Mouse (Mus musculus) heart, adult 11 months (tissue): ENCODE data around the gene Adgrb3.
A peak's percentile ranks its signal among the peaks of the same experiment; 100 is the strongest.
"Not testable (repeated sequence)": the region's sequence is repeated elsewhere in the genome, so short reads cannot be mapped to it uniquely, and the experiment has no call there.

Source experiments
- DNase-seq: peaks from one replicate; pipeline ENCODE4 v3.0.0; 2022

The Adgrb3 gene

DNA sequence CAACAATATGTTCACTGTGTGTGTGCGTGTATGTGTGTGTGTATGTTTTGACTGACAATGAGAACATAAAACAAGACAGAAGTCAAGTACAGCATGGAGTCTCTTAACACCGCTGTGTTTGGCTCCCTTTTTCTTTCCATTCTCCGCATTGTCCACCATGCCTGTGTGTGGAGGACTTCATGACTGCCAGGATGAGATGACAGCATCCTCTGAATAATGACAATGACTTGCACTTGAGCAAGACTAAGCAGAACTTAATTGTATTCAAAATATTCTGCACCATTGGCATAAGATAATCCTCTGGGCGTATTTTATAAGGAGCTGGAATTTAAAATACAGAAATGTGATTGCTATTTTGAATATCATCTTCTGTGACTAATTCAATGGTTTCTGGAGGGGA is 326.0 kb downstream of the Adgrb3 start:
- peak; percentile 12 for DNase-seq

DNA sequence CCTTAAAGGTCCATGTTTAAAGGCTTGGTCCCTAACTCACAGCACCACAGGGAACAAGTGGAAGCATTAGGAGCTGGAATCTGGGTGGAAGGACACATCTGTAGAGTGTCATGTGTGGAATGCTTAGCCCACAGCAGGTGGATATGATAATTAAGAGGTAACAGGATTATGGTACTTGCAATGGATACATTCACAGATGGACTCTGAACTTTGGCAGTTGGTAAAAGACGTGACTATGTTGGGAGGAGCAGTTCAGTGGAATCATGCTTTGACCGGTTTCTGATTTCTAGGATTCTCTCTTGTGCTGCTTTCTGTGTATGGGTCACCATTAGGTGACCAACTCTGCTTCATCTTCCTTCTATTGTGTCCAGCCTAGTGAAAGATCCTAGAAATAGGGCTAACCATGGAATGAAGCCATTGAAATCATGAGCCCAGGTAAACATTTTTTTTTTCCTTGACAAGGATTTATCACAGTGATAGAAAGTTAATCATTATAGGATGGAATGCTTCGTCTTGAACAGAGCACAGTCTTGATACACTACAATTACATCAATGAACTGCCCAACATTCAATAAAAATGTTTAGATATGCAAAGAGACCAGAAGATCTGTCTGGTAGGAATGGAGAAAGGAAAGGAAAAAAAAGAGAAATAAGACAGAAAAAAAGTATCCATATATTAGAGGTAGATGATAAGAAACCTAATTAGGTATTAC is 334.1 kb downstream of the Adgrb3 start:
- no peak for DNase-seq

DNA sequence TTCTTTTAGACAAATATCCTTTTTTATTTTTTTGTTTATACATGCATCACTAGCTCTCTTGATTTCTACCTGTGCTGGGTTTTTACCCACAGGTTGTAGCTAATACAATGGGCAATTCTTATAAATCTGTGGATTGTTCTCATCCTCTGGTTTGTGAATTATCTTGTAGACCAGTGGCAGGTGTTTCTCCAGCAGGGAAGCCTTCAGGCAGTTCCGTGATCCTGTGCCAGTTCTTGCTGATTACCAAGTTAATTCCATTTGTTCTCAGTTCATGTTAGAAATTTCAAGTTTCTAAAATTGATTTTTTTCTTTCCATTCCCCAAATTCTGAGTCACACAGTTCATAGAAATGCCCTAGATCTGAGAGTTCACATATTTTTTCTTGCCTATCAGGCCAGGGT is 338.0 kb downstream of the Adgrb3 start:
- no peak for DNase-seq

GRCm38 (mm10) chr1:25490174-25490573 is 339.3 kb downstream of the Adgrb3 start:
- no peak for DNase-seq

- no peak for DNase-seq
Observed at GRCm38 (mm10) chr1:25475699-25476098, 353.8 kb downstream of the Adgrb3 start.

GRCm38 (mm10) chr1:25474469-25474868 is 355.0 kb downstream of the Adgrb3 start:
- no peak for DNase-seq

GRCm38 (mm10) chr1:25471612-25472011 is 357.9 kb downstream of the Adgrb3 start:
- DNase-seq = not testable (repeated sequence)

DNA sequence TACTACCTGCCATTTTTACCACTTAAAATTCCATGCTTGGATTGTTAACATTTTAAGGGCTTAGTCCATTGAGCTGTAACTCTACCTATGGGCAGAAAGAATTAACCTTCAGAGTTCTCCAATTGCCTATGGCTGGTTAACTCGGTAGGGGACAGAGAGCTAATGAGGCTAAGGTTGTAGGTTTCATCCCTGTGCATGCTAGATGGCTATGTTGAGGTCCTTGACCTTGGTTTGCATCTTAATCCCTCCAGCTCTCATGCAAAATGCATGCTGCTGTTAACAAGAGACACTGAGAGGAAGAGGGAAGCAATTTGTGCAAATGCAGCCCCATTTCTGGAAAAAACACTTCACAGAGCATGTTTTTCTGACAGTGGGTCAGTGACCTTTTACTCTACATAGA is 366.9 kb downstream of the Adgrb3 start:
- no peak for DNase-seq

DNA sequence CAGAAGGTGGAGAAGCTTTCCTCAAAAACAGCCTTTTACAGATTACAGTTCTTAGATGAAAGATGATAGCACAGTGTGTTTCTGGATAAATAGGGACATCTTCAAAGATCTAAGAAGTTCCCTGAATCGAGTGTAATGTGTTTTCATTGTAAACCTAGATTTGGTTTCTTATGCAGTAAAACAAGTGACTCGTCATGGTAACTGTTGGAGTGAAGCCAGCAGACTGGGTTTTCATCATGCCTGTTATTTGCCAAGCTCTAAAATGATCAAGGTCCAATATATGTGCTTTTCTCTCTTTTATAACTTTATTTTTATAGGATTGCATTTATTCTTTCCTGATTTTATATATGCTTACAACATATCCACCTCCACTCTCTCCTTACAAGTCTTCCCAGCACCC is 394.0 kb downstream of the Adgrb3 start:
- DNase-seq = no peak

- no peak for DNase-seq
Observed at GRCm38 (mm10) chr1:25430219-25430862, 399.2 kb downstream of the Adgrb3 start.

GRCm38 (mm10) chr1:25420701-25421100 is 408.8 kb downstream of the Adgrb3 start:
- no peak for DNase-seq

DNA sequence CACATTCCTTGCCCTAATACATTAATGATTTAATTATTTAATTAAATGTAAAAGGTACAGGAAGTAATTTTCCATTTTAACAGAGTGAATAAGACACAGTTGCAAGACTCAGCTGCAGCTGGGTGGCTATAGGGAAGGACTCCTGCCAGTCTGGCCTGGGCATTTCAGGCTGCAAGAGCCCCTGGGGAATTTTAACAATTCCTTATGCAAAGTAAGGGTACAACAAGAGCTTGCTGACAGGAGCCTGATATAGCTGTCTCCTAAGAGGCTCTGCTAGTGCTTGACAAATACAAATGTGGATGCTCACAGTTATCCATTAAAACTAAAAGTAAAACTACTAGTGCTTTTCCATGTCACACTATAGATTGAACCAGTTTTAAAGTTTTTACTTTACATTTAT is 410.1 kb downstream of the Adgrb3 start:
- no peak for DNase-seq

GRCm38 (mm10) chr1:25415084-25415483 is 414.4 kb downstream of the Adgrb3 start:
- no peak for DNase-seq

GRCm38 (mm10) chr1:25364186-25364585 is 465.3 kb downstream of the Adgrb3 start:
- no peak for DNase-seq

DNA sequence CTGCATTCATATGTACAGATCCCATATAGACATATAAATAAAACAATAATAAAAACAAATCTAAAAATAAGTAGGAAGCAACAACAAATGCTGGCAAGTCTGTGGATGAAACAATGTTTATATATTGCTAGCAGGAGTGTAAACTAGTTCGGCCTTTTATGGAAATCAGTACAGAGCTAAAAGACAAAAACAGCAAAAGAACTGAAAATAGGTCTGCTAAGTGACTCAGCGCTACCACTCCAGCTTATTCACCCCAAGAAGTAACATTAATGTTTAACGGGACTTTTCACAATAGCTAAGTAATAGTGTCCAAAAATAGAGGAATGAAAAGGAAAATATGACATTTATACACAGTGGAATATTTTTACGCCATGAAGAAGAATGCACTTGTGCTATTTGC is 471.0 kb downstream of the Adgrb3 start:
- no peak for DNase-seq

DNA sequence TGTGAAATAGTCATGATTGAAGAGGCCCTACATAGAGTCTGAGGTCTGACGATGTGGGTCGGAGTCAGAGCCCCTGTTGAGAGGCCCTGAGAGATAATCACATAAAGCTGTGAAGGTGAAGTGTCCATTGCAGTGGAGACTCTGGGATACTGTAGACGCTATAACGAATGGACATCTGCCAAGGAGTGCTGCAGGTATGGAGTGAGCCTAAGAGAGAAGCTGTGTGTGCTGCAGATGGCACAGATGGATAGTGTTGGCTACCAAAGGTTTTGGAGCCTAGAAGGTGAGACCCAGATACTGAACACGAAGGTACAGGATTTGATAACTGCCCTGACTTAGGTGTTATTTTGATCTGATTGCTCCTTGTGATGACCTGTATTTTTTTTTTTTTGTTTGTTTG is 474.0 kb downstream of the Adgrb3 start:
- no peak for DNase-seq

DNA sequence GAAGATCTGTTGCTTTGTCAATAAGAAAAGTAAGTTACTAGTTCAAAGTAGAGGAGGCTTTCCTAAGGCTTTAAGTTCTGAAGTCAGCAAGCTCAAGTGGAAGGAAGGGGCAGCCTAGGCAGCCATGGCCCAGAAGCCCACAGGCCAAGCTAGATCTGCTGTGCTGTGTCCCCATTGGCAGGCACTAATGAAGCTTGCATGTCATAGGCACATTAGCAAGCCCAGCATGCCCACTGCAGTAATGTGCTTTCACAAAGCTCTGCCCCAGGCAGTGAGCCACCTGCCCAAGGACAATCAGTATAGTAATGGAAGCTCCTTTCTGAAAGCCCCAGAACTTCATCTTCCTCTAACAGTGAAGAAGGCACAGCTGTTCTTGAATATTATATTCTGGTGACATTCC is 484.6 kb downstream of the Adgrb3 start:
- DNase-seq = no peak

- DNase-seq = no peak
Observed at GRCm38 (mm10) chr1:25325406-25325805, 504.1 kb downstream of the Adgrb3 start.

DNA sequence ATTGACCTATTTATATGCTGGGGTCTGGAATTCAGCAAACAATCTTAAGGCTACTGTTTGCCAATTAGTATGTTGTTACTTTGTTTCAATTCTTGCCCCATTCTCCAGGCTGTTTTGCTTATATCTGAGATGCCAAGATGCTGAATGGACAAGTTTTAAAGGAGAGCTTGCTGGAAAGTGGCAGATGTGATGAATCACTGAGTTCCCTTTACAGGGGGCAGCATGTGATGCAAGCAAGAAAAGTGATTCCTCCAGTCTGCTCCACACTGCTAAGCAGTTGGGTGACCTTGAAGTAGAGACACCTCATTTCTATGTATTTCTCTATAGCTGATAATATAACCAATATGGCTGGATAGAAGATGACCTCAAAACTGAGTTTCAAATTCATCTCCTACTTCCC is 512.4 kb downstream of the Adgrb3 start:
- no peak for DNase-seq

DNA sequence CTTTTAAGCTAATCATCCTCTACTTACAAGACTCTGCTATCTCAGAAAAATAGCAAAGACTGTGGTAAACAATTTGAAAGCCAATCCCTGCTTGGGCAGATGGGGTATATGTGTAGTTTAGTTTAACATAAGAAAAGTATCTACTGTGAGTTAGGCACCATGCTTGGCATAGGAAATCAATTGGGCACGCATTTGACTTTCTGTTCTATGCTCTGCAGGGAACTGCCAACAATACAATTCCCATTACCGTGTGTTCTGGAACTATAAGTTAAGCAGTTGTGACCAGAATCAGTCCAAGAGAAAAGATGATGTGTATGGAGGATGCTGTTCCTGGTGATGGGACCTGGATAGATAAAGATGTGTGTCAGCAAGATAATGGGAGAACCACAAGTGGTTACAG is 517.2 kb downstream of the Adgrb3 start:
- no peak for DNase-seq

DNA sequence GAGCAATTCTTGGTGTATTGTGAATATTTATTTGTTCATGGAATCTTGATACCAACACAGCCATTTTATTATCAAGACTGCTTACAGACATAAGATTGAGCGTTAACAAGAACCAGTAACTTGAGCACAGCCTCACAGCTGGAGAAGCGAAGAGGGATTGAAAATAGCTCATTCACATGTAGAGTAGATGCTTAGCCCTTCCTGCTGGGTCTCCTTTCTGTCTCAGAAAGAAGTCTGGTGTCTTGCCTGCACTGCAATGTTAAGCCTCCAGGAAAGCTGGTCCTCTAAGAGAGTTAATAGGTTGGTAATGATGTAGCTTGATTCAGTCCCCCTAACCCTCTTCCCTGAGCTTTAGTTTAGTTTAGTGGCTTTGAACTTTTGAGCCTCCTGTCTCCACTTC is 519.4 kb downstream of the Adgrb3 start:
- no peak for DNase-seq

DNA sequence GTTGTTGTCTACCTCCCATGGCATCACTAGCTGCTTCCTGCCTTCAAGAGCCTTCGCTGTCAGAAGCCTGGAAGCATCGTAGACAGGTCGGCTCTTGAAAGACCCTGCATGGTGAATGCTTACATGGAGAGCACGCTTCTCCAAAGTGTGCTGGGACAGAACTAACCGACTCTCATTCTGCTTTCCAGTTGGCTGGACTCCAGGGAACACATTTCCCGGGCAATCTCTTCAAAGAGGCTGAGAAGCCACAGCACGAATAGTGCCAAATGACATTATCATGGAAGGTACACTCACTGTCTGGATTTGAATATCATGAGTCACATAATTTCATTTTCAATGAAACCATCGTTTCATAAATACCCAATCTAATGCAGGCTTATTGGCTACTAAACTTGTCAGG is 548.0 kb downstream of the Adgrb3 start:
- DNase-seq = no peak

DNA sequence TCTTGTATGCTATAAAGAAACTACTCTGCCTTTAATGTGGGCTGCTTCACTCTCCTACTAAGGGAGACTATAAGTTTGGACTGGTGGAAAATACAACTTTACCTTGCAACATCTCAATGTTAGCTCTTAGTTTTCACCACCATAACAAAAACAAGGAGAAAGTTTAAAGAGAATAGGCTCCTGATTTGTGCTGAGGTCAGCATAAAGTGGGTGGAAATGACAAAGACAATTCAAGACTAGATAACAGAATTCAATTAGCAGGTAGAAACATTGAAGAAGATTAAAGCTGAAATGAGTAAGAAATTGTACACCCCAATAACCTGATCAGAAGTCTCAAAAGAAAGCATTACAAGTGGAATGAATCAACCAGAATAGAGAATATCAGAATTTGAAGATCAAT is 578.9 kb downstream of the Adgrb3 start:
- DNase-seq = no peak

GRCm38 (mm10) chr1:25242436-25242835 is 587.1 kb downstream of the Adgrb3 start:
- DNase-seq = no peak

GRCm38 (mm10) chr1:25229245-25229750 is 600.2 kb downstream of the Adgrb3 start:
- peak; percentile 36 for DNase-seq
